ENCODE assay signal across 21 mouse cellular contexts in genomic region chrX:12344805-12345555, GRCm38 (mm10).
A peak's percentile ranks its signal among the peaks of the same experiment; 100 is the strongest.
DNase-seq lines count a peak whose midpoint lies in the region; ATAC-seq and TF ChIP-seq lines count a peak whose summit lies in the region.
"Had no signal": no experiment of that assay in that cellular context is flagged by ENCODE, and none has a peak within 500 bp of the region (broad histone marks: within the 10 kb centered on the region; RNA-seq: fewer than 3 reads in every experiment).

No protein-coding gene starts in this region.

- no peak for TF ChIP-seq CTCF in CH12.LX (conservative IDR thresholded peaks at IDR 0.05 in 1 of 2, IDR thresholded peaks at IDR 0.05 in 1 of 2; ENCODE audit: low read depth in 2 of 2, low read length in 2 of 2)

- 69% methylated on average over 12 of the region's 12 CpGs for WGBS in intestine, embryonic 15.5 days
- WGBS in stomach, embryonic 16.5 days = 75% methylated on average over 12 of the region's 12 CpGs
- WGBS in hindbrain, embryonic 11.5 days = 83% methylated on average over 12 of the region's 12 CpGs

- H3K36me3 ChIP-seq in CH12.LX (replicated peaks in 1 of 2; ENCODE audit: control insufficient read depth in 1 of 2, insufficient read depth in 1 of 2, low read length in 1 of 2) = no peaks in the 10 kb centered on the region
- H3K36me3 ChIP-seq in intestine, embryonic 15.5 days = no peaks in the 10 kb centered on the region
- no peaks in the 10 kb centered on the region for H3K36me3 ChIP-seq in stomach, embryonic 16.5 days (ENCODE audit: control insufficient read depth, insufficient read depth, low read length)
- no peaks in the 10 kb centered on the region for H3K36me3 ChIP-seq in hindbrain, embryonic 11.5 days (ENCODE audit: control insufficient read depth, insufficient read depth, low read length)
- H3K36me3 ChIP-seq: embryonic facial prominence, embryonic 13.5 days; forebrain, embryonic 12.5 days; heart, embryonic 13.5 days; hindbrain, embryonic 12.5 days had no signal

- H3K79me2 ChIP-seq in CH12.LX (replicated peaks; ENCODE audit: control insufficient read depth, extremely low read depth, insufficient read depth, poor library complexity, severe bottlenecking) = no peaks in the 10 kb centered on the region

- TF ChIP-seq POLR2A in CH12.LX (IDR thresholded peaks at IDR 0.05; ENCODE audit: low read depth, low read length) = no peak

- TF ChIP-seq RAD21 in CH12.LX (IDR thresholded peaks at IDR 0.05; ENCODE audit: low read depth, low read length) = no peak

- dilution Hi-C loops in CH12.LX (cut with MboI; ENCODE audit: extremely low pct_ligation_motif_present, extremely low pct_unique_long_range_greater_than_20kb, low sequenced_read_pairs) = no loop called here

- H3K27me3 ChIP-seq in CH12.LX (replicated peaks) = no peaks in the 10 kb centered on the region
- no peaks in the 10 kb centered on the region for H3K27me3 ChIP-seq in intestine, embryonic 15.5 days (replicated peaks)
- H3K27me3 ChIP-seq in stomach, embryonic 16.5 days (ENCODE audit: control insufficient read depth, insufficient read depth, low read length) = no peaks in the 10 kb centered on the region
- no peaks in the 10 kb centered on the region for H3K27me3 ChIP-seq in hindbrain, embryonic 11.5 days (ENCODE audit: control insufficient read depth, insufficient read depth, low read length)
- H3K27me3 ChIP-seq: forebrain, embryonic 12.5 days; heart, embryonic 13.5 days; Patski had no signal

- TF ChIP-seq EP300 in CH12.LX (IDR thresholded peaks at IDR 0.05; ENCODE audit: low read length) = no peak

- no peak overlapping the region for H3K9ac ChIP-seq in CH12.LX (ENCODE audit: insufficient read depth, low read depth)
- no peak overlapping the region for H3K9ac ChIP-seq in intestine, embryonic 15.5 days
- H3K9ac ChIP-seq in stomach, embryonic 16.5 days (ENCODE audit: low read length) = no peak overlapping the region
- no peak overlapping the region for H3K9ac ChIP-seq in hindbrain, embryonic 11.5 days (ENCODE audit: low read depth, low read length)
- H3K9ac ChIP-seq: embryonic facial prominence, embryonic 13.5 days; forebrain, embryonic 12.5 days; forebrain, postnatal 0 days; heart, embryonic 13.5 days; hindbrain, embryonic 12.5 days had no signal

- peak; percentile 71 for ATAC-seq in intestine, embryonic 15.5 days
- peak; percentile 47; the same call in 1 of the 2 replicates for ATAC-seq in stomach, embryonic 16.5 days (ENCODE audit: insufficient read depth, low FRiP score)
- ATAC-seq in hindbrain, embryonic 11.5 days (ENCODE audit: low FRiP score) = no peak
- ATAC-seq: forebrain, postnatal 0 days; hindbrain, embryonic 16.5 days; inflammation-experienced regulatory T-cells, adult 6 months; Patski had no signal

- DNase-seq in CH12.LX (ENCODE audit: extremely low read depth) = peak; percentile 34
- peak; percentile 4 for DNase-seq in ES-CJ7 (ENCODE audit: low read depth, low spot score)
- no peak for DNase-seq in adrenal gland, postnatal 10 days
- DNase-seq in left cerebral cortex, postnatal 4 days = no peak
- DNase-seq in hindbrain, embryonic 11.5 days (ENCODE audit: low spot score) = no peak
- DNase-seq: adrenal gland, adult 8-10 months; cerebellum, adult 11 months; cerebellum, adult 9-10 months; cerebellum, postnatal 25 days; forebrain, postnatal 0 days; gastrocnemius, postnatal 14 days; heart, postnatal 36 days had no signal

- in situ Hi-C loops in CH12.LX (cut with MboI; ENCODE audit: low pct_ligation_motif_present, low pct_unique_long_range_greater_than_20kb, low sequenced_read_pairs) = no loop called here

- H3K27ac ChIP-seq in CH12.LX (ENCODE audit: insufficient read depth, low read depth) = no peak overlapping the region
- H3K27ac ChIP-seq in intestine, embryonic 15.5 days = no peak overlapping the region
- 0 out of 2 replicates have a peak overlapping the region, but pooled peaks have one; percentile 41 for H3K27ac ChIP-seq in stomach, embryonic 16.5 days (ENCODE audit: low read length)
- H3K27ac ChIP-seq in hindbrain, embryonic 11.5 days (ENCODE audit: low read depth, low read length) = no peak overlapping the region
- H3K27ac ChIP-seq: embryonic facial prominence, embryonic 13.5 days; forebrain, embryonic 12.5 days; heart, embryonic 13.5 days; hindbrain, embryonic 12.5 days had no signal

- H3K4me1 ChIP-seq in CH12.LX (ENCODE audit: control insufficient read depth in 1 of 2, insufficient read depth in 2 of 2) = peaks cover 0 to 10% of the 10 kb centered on the region in 2 experiments; a peak in 2 of 4 replicates
- no peaks in the 10 kb centered on the region for H3K4me1 ChIP-seq in intestine, embryonic 15.5 days (replicated peaks)
- no peaks in the 10 kb centered on the region for H3K4me1 ChIP-seq in stomach, embryonic 16.5 days (ENCODE audit: control insufficient read depth, insufficient read depth, low read length)
- H3K4me1 ChIP-seq in hindbrain, embryonic 11.5 days (replicated peaks; ENCODE audit: control insufficient read depth, insufficient read depth, low read length) = no peaks in the 10 kb centered on the region
- H3K4me1 ChIP-seq: embryonic facial prominence, embryonic 13.5 days; forebrain, embryonic 12.5 days; heart, embryonic 13.5 days; hindbrain, embryonic 12.5 days had no signal

- intact Hi-C loops in left cerebral cortex, postnatal 4 days (cut with DNase I) = no loop called here

- H3K4me2 ChIP-seq in CH12.LX (ENCODE audit: insufficient read depth, low read depth, poor library complexity, severe bottlenecking) = no peak overlapping the region
- H3K4me2 ChIP-seq in intestine, embryonic 15.5 days (replicated peaks) = no peak overlapping the region
- no peak overlapping the region for H3K4me2 ChIP-seq in stomach, embryonic 16.5 days (ENCODE audit: low read depth, low read length)
- no peak overlapping the region for H3K4me2 ChIP-seq in hindbrain, embryonic 11.5 days (replicated peaks; ENCODE audit: low read depth, low read length)
- H3K4me2 ChIP-seq: embryonic facial prominence, embryonic 13.5 days; forebrain, embryonic 12.5 days; heart, embryonic 13.5 days; hindbrain, embryonic 12.5 days had no signal

- no peak overlapping the region for H3K4me3 ChIP-seq in CH12.LX (replicated peaks in 1 of 3; ENCODE audit: low read depth in 2 of 3, low read length in 2 of 3, poor library complexity in 1 of 3)
- no peak overlapping the region for H3K4me3 ChIP-seq in intestine, embryonic 15.5 days (replicated peaks)
- no peak overlapping the region for H3K4me3 ChIP-seq in stomach, embryonic 16.5 days (replicated peaks; ENCODE audit: low read length)
- H3K4me3 ChIP-seq in hindbrain, embryonic 11.5 days (ENCODE audit: low read depth, low read length) = no peak overlapping the region
- H3K4me3 ChIP-seq: embryonic facial prominence, embryonic 13.5 days; forebrain, embryonic 12.5 days; heart, embryonic 13.5 days; hindbrain, embryonic 12.5 days had no signal

- no peaks in the 10 kb centered on the region for H3K9me3 ChIP-seq in CH12.LX (replicated peaks; ENCODE audit: low read length)
- no peaks in the 10 kb centered on the region for H3K9me3 ChIP-seq in intestine, embryonic 15.5 days
- H3K9me3 ChIP-seq in stomach, embryonic 16.5 days (replicated peaks; ENCODE audit: control insufficient read depth, low read length) = no peaks in the 10 kb centered on the region
- H3K9me3 ChIP-seq in hindbrain, embryonic 11.5 days (ENCODE audit: control insufficient read depth, low read length) = no peaks in the 10 kb centered on the region
- H3K9me3 ChIP-seq: embryonic facial prominence, embryonic 13.5 days; forebrain, embryonic 12.5 days; heart, embryonic 13.5 days; hindbrain, embryonic 12.5 days had no signal

TF ChIP-seq in CH12.LX, 34 proteins besides CTCF, POLR2A, EP300 and RAD21:
- no peak for TF ChIP-seq ELF1 (IDR thresholded peaks at IDR 0.05; ENCODE audit: low read depth, low read length)
- TF ChIP-seq GABPA (IDR thresholded peaks at IDR 0.05; ENCODE audit: insufficient replicate concordance, low read depth, low read length) = no peak
- TF ChIP-seq TCF12 (IDR thresholded peaks at IDR 0.05; ENCODE audit: low read depth, low read length) = no peak
- TF ChIP-seq E2F4 (IDR thresholded peaks at IDR 0.05; ENCODE audit: insufficient replicate concordance, low read depth, low read length) = no peak
- no peak for TF ChIP-seq MEF2A (IDR thresholded peaks at IDR 0.05; ENCODE audit: borderline replicate concordance, low read depth, low read length)
- no peak for TF ChIP-seq KAT2A (IDR thresholded peaks at IDR 0.05; ENCODE audit: insufficient replicate concordance, low read length)
- no peak for TF ChIP-seq ZNF384 (IDR thresholded peaks at IDR 0.05; ENCODE audit: low read depth, low read length)
- no peak for TF ChIP-seq MXI1 (IDR thresholded peaks at IDR 0.05; ENCODE audit: low read depth, low read length)
- no peak for TF ChIP-seq PAX5 (IDR thresholded peaks at IDR 0.05; ENCODE audit: low read length)
TF ChIP-seq in CH12.LX: peak in this region for 0.

Comparison
In these comparisons a context has a peak if more than half of its experiments do, and no peak if none do; other contexts are left out.
1. DNase-seq: peak in CH12.LX (single experiment) and ES-CJ7 (single experiment); none in adrenal gland, postnatal 10 days (single experiment), left cerebral cortex, postnatal 4 days (single experiment) and hindbrain, embryonic 11.5 days (single experiment).